Mouse (Mus musculus): ENCODE measurements at regions not wholly inside any gene's neighbourhood (a gene's known extent, or its start where the extent isn't known, plus 50 kb on each side); places are given as distances from the start of the nearest gene placed in this dataset.

GRCm38 (mm10) chr17:65049860-65050482, 214.1 kb upstream of the 4930583I09Rik start:
- no peak for DNase-seq (ENCODE audit: extremely low spot score in 1 of 2, low spot score in 1 of 2)

DNA sequence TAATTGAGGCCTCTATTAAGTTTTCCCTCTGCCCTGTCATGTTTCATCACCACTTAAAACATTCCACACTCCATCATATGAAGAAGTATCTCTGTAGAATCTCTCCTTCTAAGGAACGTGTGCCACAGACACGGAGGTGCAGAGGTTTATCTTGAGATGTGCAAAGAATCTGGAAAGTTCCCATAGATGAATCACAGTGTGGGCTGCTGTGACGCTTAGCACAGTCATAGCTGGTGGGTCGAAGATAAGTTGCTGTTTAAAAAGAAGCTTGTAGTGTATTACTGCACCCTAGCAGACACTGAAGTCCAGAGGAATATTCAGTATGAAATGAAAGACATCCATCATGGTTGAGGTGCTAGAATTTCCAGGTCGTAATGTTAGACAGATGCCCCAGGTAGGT, 179.9 kb upstream of the 4930583I09Rik start:
- DNase-seq (ENCODE audit: extremely low spot score in 1 of 2, low spot score in 1 of 2) = peak; percentile 3 to 63

- DNase-seq (ENCODE audit: extremely low spot score in 1 of 2, low spot score in 1 of 2) = no peak
Observed at GRCm38 (mm10) chr17:65014682-65015081, 178.8 kb upstream of the 4930583I09Rik start.

DNA sequence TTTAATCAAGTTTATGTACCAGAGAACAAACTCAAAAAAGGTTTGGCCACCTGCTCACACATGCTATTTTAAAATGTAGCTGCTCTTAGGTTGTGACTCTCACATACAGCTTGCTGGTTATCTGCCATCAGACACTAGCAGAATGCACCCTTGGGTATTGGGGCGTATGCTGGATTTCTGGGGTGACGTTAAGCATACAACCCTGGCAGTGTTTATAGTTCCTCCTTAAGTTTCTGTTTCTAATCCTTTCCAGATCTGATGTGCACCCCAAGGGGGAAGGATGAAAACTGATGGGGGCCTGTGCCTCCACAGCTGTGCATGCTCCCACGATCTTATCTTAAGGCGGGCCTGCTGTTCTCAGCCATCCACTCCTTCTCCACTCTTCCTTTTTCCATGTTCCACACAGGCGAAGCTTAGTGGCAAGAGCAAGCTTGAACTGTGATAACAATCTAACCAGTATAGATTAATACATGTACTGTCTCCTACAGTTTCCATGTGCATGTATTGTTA, 164.8 kb upstream of the 4930583I09Rik start:
- DNase-seq (ENCODE audit: extremely low spot score in 1 of 2, low spot score in 1 of 2) = no peak

- DNase-seq (ENCODE audit: extremely low spot score in 1 of 2, low spot score in 1 of 2) = no peak
Observed at GRCm38 (mm10) chr17:64994483-64994882, 158.6 kb upstream of the 4930583I09Rik start.

GRCm38 (mm10) chr17:64991262-64991661, 155.4 kb upstream of the 4930583I09Rik start:
- DNase-seq (ENCODE audit: extremely low spot score in 1 of 2, low spot score in 1 of 2) = no peak

- DNase-seq (ENCODE audit: extremely low spot score in 1 of 2, low spot score in 1 of 2) = no peak
Observed at GRCm38 (mm10) chr17:64984276-64985011, 148.6 kb upstream of the 4930583I09Rik start.

GRCm38 (mm10) chr17:64983480-64983879, 147.6 kb upstream of the 4930583I09Rik start:
- DNase-seq (ENCODE audit: extremely low spot score in 1 of 2, low spot score in 1 of 2) = peak in 1 of 2 experiments; percentile 16

DNA sequence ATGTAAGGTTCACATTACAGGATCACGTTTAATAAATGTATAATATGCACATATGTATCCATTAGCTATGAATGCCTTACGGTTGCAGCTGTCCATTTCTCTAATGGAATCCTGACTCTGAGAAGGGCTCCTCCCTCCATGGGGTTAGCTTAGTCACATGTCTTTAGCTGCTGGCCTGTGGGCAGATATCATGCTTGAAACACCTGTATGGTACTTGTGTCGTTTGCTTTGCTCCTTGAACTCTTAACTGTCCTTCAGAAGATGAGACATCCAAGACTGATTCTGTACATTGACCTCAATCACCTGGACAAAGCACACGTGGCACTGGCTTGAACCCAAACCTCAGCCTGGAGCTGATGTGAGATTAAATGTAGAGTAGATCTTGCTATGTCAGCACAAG, 128.3 kb upstream of the 4930583I09Rik start:
- DNase-seq (ENCODE audit: extremely low spot score in 1 of 2, low spot score in 1 of 2) = no peak

DNA sequence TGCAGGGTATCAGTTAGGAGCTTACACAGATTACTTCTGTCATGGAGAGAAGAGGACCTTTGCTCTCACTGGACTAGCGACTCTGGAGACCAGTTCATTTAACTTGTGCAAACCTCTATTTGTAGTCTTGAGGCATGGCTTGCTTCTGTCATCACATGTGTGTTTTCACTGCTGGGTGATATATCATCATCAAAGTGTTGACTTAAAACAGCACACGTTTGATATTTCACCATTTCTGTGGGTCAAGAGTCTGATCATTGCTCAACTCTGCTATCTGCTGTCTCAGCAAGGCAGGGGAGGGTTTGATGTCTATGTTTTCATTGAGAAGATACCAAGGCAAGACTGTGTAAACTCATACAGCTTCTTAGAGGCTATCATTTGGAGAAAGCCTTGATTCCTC, 126.0 kb upstream of the 4930583I09Rik start:
- DNase-seq (ENCODE audit: extremely low spot score in 1 of 2, low spot score in 1 of 2) = no peak

DNA sequence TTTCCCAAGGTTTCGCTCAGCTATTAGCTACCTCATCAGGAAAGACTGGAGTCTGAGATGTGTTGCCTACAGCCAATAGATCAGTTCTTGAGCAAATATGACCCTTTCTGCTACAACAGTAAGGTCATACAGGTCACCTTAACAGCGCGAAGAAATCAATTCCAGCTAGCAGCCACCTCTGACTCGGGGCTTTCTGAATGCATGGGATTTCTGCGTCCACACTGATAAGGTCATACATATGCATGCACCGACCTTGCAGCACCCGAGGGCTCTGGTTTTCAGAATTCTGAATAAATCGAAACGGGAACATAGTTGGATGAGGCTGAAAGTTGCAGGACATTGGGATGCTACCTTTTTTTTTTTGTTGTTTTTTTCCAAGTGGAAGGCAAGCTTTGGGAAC, 121.6 kb upstream of the 4930583I09Rik start:
- no peak for DNase-seq (ENCODE audit: extremely low spot score in 1 of 2, low spot score in 1 of 2)

DNA sequence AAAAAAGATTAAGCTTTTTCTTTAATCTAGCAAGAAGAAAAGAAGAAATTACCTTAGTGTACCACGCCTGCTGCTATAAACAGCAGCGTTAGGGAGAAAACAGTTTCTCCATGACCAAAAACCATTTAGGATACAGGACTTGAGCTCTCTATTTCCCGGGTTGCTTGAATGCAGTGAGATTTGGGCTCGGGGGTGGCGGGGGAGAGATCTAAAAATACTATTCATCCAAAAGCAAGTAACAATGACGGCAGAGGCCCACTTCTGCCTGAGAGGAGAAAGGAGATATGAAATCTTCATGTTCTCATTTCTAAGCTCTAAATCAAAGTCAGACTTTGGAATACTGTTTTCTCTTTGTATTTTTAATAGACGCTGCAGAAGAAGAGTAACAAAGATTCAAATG, 120.6 kb upstream of the 4930583I09Rik start:
- peak; percentile 23 to 49 for DNase-seq (ENCODE audit: extremely low spot score in 1 of 2, low spot score in 1 of 2)

GRCm38 (mm10) chr17:64953275-64953674, 117.4 kb upstream of the 4930583I09Rik start:
- DNase-seq (ENCODE audit: extremely low spot score in 1 of 2, low spot score in 1 of 2) = no peak

GRCm38 (mm10) chr17:64951625-64951940, 115.7 kb upstream of the 4930583I09Rik start:
- DNase-seq (ENCODE audit: extremely low spot score in 1 of 2, low spot score in 1 of 2) = peak; percentile 20 to 53

DNA sequence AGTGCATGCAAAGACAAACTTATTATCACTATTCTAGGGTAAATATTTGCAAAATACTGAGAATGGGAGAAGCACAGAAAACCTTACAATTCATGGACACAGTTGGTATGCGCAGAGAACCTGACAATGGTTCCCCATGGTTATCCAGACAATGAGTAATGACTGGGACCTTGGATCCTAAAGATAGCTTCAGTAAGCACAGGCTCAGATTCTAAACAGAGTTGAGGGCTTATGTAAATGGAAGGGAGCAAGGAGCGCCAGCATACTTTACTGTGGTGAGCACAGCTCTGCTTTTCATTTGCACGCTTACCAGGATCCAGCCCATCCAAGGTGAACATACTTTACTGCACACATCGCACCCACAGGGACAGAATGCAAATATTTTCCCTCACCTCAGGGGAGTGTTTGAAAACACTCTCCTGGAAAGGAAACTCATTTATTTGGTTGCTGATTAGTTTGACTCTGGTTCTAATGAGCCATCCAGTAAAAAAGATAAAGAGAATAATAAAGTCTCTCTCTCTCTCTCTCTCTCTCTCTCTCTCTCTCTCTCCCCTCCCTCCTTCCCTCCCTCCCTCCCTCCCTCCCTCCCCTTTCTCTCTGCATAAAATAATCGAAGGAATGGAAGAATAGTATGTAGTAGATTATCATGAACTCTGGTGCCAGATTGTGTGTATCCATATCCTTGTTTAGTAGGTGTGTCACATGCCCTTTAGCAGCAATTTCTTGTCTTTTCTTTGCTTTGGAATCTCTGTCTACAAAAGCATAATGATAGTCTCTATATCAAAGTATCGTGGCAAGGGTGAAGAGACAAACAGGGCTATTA, 115.1 kb upstream of the 4930583I09Rik start:
- no peak for DNase-seq (ENCODE audit: extremely low spot score in 1 of 2, low spot score in 1 of 2)

DNA sequence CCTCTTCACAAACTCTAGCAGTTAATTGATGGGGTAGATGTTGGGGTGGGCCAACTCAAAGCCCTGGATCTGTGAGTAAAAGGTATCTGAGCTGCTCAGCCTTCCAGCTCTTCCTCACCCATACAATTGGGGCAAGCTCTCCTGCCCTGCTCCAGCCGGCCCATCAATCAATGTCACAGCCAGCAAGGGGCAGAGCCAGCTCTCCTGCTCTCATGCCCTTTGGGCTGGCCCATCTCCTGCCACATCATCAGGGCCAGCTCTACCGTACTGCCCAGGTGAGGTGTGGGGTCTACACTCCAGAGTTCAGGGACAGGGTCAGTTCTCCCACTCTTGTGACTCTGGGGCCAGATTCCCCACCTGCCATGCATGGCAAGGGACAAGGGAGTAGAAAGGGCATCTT, 107.3 kb upstream of the 4930583I09Rik start:
- no peak for DNase-seq (ENCODE audit: extremely low spot score in 1 of 2, low spot score in 1 of 2)

DNA sequence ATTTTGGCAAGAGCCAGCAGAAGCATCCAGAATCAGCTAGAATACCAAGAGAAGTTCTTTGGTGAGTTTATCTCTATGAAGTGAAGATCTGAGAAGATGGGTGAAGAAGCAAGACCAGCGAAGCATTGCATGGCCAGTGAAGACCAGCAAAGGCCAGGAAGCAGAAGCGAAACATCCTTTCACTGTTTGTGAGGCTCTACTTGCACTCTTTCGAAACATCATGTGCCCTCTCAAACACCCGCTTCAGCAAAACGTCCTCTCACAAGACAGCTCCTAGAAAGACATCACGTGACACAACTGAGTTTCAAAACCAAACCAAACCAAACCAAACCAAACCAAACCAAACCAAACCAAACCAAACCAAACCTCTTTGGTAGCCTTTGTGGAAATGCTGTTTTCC, 105.7 kb upstream of the 4930583I09Rik start:
- no peak for DNase-seq (ENCODE audit: extremely low spot score in 1 of 2, low spot score in 1 of 2)

DNA sequence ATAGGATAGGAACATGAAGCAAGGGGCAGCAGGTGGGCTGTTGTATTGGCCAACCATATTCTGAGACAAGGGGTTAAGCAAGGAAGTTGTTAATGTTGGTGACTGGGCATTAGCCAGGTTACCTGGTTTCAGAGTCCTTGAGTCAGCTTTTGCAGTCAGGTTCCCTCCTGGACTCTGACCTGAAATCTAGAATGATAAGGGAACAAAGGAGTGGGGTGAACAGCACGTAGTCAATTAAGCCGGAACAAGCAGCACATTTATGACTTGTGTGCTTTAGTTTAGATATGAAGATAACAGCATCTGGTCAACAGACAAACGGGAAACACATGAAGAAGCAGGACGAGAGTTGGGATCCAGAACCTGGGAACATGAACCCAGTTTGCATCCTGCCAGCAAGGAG, 99.8 kb upstream of the 4930583I09Rik start:
- DNase-seq (ENCODE audit: extremely low spot score in 1 of 2, low spot score in 1 of 2) = no peak

- DNase-seq (ENCODE audit: extremely low spot score in 1 of 2, low spot score in 1 of 2) = no peak
Observed at GRCm38 (mm10) chr17:64934411-64934810, 98.5 kb upstream of the 4930583I09Rik start.

DNA sequence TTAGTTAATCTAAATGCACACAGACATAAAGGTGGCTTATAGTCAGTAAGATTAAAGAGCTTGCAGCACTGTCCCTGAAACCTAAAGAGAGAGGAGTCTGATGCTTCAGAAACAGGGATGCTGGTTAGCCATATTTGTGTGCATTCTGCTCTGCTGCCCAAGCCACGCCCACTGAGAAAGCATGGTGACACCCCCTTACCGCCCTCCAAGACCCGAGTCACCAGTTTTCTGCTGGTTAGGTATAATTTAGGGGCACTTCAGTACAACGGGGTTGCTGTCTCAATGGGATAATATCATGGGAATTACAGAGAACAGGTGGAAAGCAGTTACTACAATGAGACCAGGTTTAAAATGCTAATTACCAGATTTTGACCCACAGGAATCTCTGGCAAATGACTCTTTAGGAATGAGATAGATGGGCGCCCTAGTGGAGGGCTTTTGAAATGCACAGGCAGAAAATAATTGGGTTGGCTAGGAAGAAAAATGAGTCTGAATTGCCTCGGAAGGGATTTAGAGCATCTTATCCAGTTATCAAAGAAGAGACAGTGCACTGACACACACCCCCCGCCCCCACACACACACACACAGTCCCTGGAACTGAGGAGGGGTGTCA, 95.1 kb upstream of the 4930583I09Rik start:
- DNase-seq (ENCODE audit: extremely low spot score in 1 of 2, low spot score in 1 of 2) = no peak

- no peak for DNase-seq (ENCODE audit: extremely low spot score in 1 of 2, low spot score in 1 of 2)
Observed at GRCm38 (mm10) chr17:64923762-64924161, 87.9 kb upstream of the 4930583I09Rik start.
